Mouse (Mus musculus) midbrain, postnatal 0 days (tissue): ENCODE data around the gene Cphx3. TPM values are rescaled to one million over a fixed set of nuclear protein-coding genes. Genes with fewer than 3 reads are reported as not detected.
"Not testable (repeated sequence)": the region's sequence is repeated elsewhere in the genome, so short reads cannot be mapped to it uniquely, and the experiment has no call there.

Experiments used
- ATAC-seq: fragments of 200-750 bp; cut with Nextera tagmentation; 2 replicates; pipeline ENCODE4 v1.8.0; 2017; ENCODE audit warnings: moderate number of reproducible peaks, mild to moderate bottlenecking, moderate TSS enrichment, moderate library complexity; ENCODE audit not compliant: low FRiP score
- DNase-seq: peaks from one replicate; pipeline ENCODE4 v3.0.0-alpha.2; 2015; ENCODE audit warnings: low spot score
- H3K27ac ChIP-seq: fragments of 300-500 bp; sonication (generic); 2 replicates; pipeline ENCODE4 v1.5.1; 2014; ENCODE audit warnings: low read depth, mild to moderate bottlenecking, low read length, mixed read lengths
- H3K27me3 ChIP-seq: fragments of 300-500 bp; sonication (generic); 2 replicates; pipeline ENCODE4 v1.6.1; 2014; ENCODE audit warnings: low read length, control low read depth, mixed read lengths; ENCODE audit not compliant: insufficient read depth
- H3K36me3 ChIP-seq: fragments of 300-500 bp; sonication (generic); 2 replicates; pipeline ENCODE4 v1.6.1; 2014; ENCODE audit warnings: low read length, control low read depth, mixed read lengths; ENCODE audit not compliant: insufficient read depth
- H3K4me1 ChIP-seq: fragments of 300-500 bp; sonication (generic); 2 replicates; pipeline ENCODE4 v1.6.1; 2014; ENCODE audit warnings: mild to moderate bottlenecking, control low read depth, antibody characterized with exemption, low read length, mixed read lengths; ENCODE audit not compliant: insufficient read depth
- H3K4me2 ChIP-seq: fragments of 300-500 bp; sonication (generic); 2 replicates; pipeline ENCODE4 v1.6.1; 2014; ENCODE audit warnings: low read depth, mild to moderate bottlenecking, low read length, mixed read lengths; ENCODE audit not compliant: poor library complexity, severe bottlenecking
- H3K4me3 ChIP-seq: fragments of 300-500 bp; sonication (generic); 2 replicates; pipeline ENCODE4 v1.5.1; 2014; ENCODE audit warnings: low read depth, mild to moderate bottlenecking, low read length, moderate library complexity
- H3K9ac ChIP-seq: fragments of 300-500 bp; sonication (generic); replicated peaks from 2 replicates; pipeline ENCODE4 v1.6.1; 2014; ENCODE audit warnings: mild to moderate bottlenecking, low read length, moderate library complexity, mixed read lengths; ENCODE audit not compliant: poor library complexity, severe bottlenecking
- H3K9me3 ChIP-seq: fragments of 300-500 bp; sonication (generic); 2 replicates; pipeline ENCODE4 v1.6.1; 2016; ENCODE audit warnings: low read length, control low read depth
- WGBS: fragments of 180-500 bp; shearing (Covaris S2); extraction: QIAGEN DNeasy Blood & Tissue Kit; methylation state at CpG from one replicate; pipeline ENCODE4 v1.1.7; 2014; 5-methylcytosine and 5-hydroxymethylcytosine counted together
- polyA plus RNA-seq: library from polyadenylated mRNA; unstranded; fragments of >200 nt; fragmentation: Nextera tagmentation; extraction: Ambion mirVana; gene quantifications from 2 replicates; pipeline ENCODE4 v1.2.1, GENCODE M21; 2015
- total RNA-seq: library from RNA; depleted of rRNA; stranded (reverse); fragments of >200 nt; gene quantifications from 2 replicates; pipeline ENCODE4 v1.2.3, GENCODE M21; 2014

Gene Cphx3
- total and polyA plus RNA-seq, 2 experiments from 2014 or later = not detected

GRCm38 (mm10) chr14:26186638-26187037 is 104.5 kb downstream of the Cphx3 start:
- not testable (repeated sequence) for H3K4me3 ChIP-seq, H3K27ac ChIP-seq, H3K36me3 ChIP-seq, H3K4me2 ChIP-seq, H3K27me3 ChIP-seq, H3K9ac ChIP-seq, DNase-seq, ATAC-seq, H3K9me3 ChIP-seq, H3K4me1 ChIP-seq
- no CpG with 5 or more reads among the region's 9 CpGs for WGBS

- WGBS = no CpG with 5 or more reads among the region's 8 CpGs
- H3K9ac ChIP-seq, H3K27ac ChIP-seq, H3K4me2 ChIP-seq, H3K27me3 ChIP-seq, H3K4me1 ChIP-seq, H3K9me3 ChIP-seq, DNase-seq, H3K4me3 ChIP-seq, H3K36me3 ChIP-seq: not testable (repeated sequence)
- peak; percentile 41; the same call in 1 of the 2 replicates for ATAC-seq
Observed at GRCm38 (mm10) chr14:26188361-26188760, 106.3 kb downstream of the Cphx3 start.

GRCm38 (mm10) chr14:26197851-26198250 is 115.8 kb downstream of the Cphx3 start:
- not testable (repeated sequence) for H3K27me3 ChIP-seq, H3K36me3 ChIP-seq, H3K27ac ChIP-seq, H3K9me3 ChIP-seq, H3K4me2 ChIP-seq, ATAC-seq, H3K4me3 ChIP-seq, H3K4me1 ChIP-seq, H3K9ac ChIP-seq, DNase-seq
- WGBS = no CpG with 5 or more reads among the region's 3 CpGs

GRCm38 (mm10) chr14:26206197-26206925 is 124.3 kb downstream of the Cphx3 start:
- not testable (repeated sequence) for H3K4me2 ChIP-seq, H3K9ac ChIP-seq, H3K4me1 ChIP-seq, H3K4me3 ChIP-seq, H3K27ac ChIP-seq, H3K27me3 ChIP-seq, DNase-seq, H3K36me3 ChIP-seq, H3K9me3 ChIP-seq
- WGBS = no CpG with 5 or more reads among the region's 44 CpGs
- ATAC-seq = peak; percentile 89

DNA sequence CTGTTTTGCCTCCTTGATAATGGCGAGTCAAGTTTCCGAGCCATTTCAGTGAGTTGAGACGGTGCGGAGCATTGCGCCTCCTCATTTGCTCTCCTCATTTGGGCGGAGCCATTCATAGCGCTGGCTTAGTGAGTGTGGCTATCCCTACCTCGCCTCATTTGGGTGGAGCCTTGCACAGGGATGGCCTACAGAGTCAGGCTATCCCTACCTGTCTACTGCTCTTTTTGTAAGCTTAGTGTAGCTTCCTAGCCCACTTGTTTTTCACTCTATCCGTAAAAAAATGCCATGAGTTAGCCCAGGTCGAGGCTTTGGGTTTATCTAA is 124.8 kb downstream of the Cphx3 start, which contains the start of gene Tmem254b:
TSS of gene Tmem254b (minus strand) at position 116 of the 322 bp plus-strand sequence.
- no CpG with 5 or more reads among the region's 10 CpGs for WGBS

DNA sequence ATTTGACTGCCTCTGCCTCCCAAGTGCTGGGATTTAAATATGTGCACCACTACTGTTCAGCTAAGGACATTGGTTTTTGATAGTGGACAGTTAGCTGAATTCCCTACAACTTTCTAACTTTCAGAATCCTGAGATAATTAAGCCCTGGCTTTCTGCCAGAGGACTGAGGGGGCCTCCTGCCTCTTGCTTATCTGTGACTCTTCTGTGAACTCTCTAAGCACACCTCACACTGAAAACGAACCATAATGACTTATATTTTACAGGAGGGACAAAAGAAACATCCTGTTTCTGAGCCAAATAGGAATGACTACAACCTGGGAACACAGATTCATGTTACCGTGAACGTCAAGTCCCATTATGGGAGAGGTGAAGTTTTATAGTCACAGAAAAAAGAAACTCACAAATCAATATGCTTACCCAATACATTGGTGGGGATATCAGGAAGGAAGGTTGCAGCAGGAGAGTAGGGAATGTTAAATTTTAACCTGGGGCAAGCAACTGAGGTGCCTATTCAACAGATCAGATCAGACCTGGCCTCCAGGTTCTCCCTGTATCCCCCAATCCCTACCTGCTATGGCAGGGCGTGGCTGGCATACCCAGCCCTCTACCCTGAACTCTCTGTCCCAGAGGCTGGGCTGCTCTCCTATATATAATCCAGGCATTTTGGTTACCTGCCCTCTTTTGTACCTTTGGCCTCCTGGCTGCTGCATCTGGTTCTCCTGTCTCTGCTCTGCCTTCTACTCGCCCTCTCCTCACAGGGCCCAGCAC is 134.3 kb downstream of the Cphx3 start:
- WGBS = no CpG with 5 or more reads among the region's 5 CpGs
- not testable (repeated sequence) for ATAC-seq, H3K27me3 ChIP-seq, H3K4me1 ChIP-seq, H3K4me2 ChIP-seq, H3K9ac ChIP-seq, DNase-seq, H3K4me3 ChIP-seq, H3K9me3 ChIP-seq, H3K27ac ChIP-seq, H3K36me3 ChIP-seq

More for the DNA sequence above, 124.8 kb downstream of the Cphx3 start, which contains the start of gene Tmem254b:
- H3K36me3 ChIP-seq, H3K9ac ChIP-seq, H3K27ac ChIP-seq, H3K4me2 ChIP-seq, H3K4me1 ChIP-seq, DNase-seq, H3K4me3 ChIP-seq, H3K27me3 ChIP-seq, H3K9me3 ChIP-seq: not testable (repeated sequence)
- peak; percentile 82 for ATAC-seq

GRCm38 (mm10) chr14:26237183-26237582 is 155.1 kb downstream of the Cphx3 start:
- H3K4me3 ChIP-seq, H3K36me3 ChIP-seq, H3K9ac ChIP-seq, ATAC-seq, H3K27me3 ChIP-seq, H3K4me1 ChIP-seq, H3K9me3 ChIP-seq, H3K4me2 ChIP-seq, DNase-seq, H3K27ac ChIP-seq: not testable (repeated sequence)
- no CpG with 5 or more reads among the region's 2 CpGs for WGBS

- not testable (repeated sequence) for H3K9ac ChIP-seq, H3K4me3 ChIP-seq, H3K4me1 ChIP-seq, H3K27me3 ChIP-seq, H3K27ac ChIP-seq, H3K36me3 ChIP-seq, H3K4me2 ChIP-seq, DNase-seq, H3K9me3 ChIP-seq
- no CpG with 5 or more reads among the region's 25 CpGs for WGBS
- peak; percentile 91 for ATAC-seq
Observed at GRCm38 (mm10) chr14:26257756-26258617, 175.9 kb downstream of the Cphx3 start, which contains the start of gene Duxbl3. Gene Duxbl3 (plus strand): TSS chr14:26257962.
